Mouse (Mus musculus) CH12.LX (cell line): ENCODE data around the gene Trappc12. TPM values are rescaled to one million over a fixed set of nuclear protein-coding genes. Genes with fewer than 3 reads are reported as not detected.
"Not testable (repeated sequence)": the region's sequence is repeated elsewhere in the genome, so short reads cannot be mapped to it uniquely, and the experiment has no call there.

Source experiments
- DNase-seq: peaks from one replicate; pipeline ENCODE4 v3.0.0-alpha.2; 2013; ENCODE audit errors: extremely low read depth
- H3K27ac ChIP-seq: 2 replicates; pipeline ENCODE4 v1.5.1; 2012; ENCODE audit warnings: low read depth, mild to moderate bottlenecking, control low read depth, moderate library complexity; ENCODE audit not compliant: insufficient read depth
- H3K27me3 ChIP-seq: replicated peaks from 2 replicates; pipeline ENCODE3; 2012; ENCODE audit warnings: inconsistent platforms
- H3K36me3 ChIP-seq, 2 experiments: replicated peaks in 1 of 2; 2 replicates each; pipeline versions ENCODE3 to v1.6.1; 2012; ENCODE audit warnings: inconsistent platforms in 1 of 2, low read length in 1 of 2, mild to moderate bottlenecking in 1 of 2, mixed read lengths in 1 of 2, moderate library complexity in 1 of 2; ENCODE audit not compliant: control insufficient read depth in 1 of 2, insufficient read depth in 1 of 2
- H3K4me1 ChIP-seq, 2 experiments: 2 replicates each; pipeline ENCODE4 v1.6.1; 2012; ENCODE audit warnings: inconsistent platforms in 1 of 2, moderate library complexity in 1 of 2; ENCODE audit not compliant: insufficient read depth in 2 of 2, control insufficient read depth in 1 of 2
- H3K4me2 ChIP-seq: 2 replicates; pipeline ENCODE4 v1.6.1; 2012; ENCODE audit warnings: low read depth, mild to moderate bottlenecking, control low read depth; ENCODE audit not compliant: poor library complexity, insufficient read depth, severe bottlenecking
- H3K4me3 ChIP-seq, 3 experiments: fragments of 150-350 bp in 1 of 3; sonication (generic) in 1 of 3; replicated peaks in 1 of 3; 2 replicates each; pipeline versions ENCODE3 to v1.5.1; 2011 to 2012; ENCODE audit warnings: low read depth in 2 of 3, low read length in 2 of 3, mild to moderate bottlenecking in 2 of 3, moderate library complexity in 2 of 3, control low read depth in 1 of 3, improper control_type of control experiment in 1 of 3, inconsistent platforms in 1 of 3, mixed read lengths in 1 of 3; ENCODE audit not compliant: poor library complexity in 1 of 3
- H3K79me2 ChIP-seq: replicated peaks from 2 replicates; pipeline ENCODE4 v1.6.1; 2012; ENCODE audit warnings: mild to moderate bottlenecking, moderate library complexity; ENCODE audit not compliant: control insufficient read depth, poor library complexity, insufficient read depth, severe bottlenecking; ENCODE audit errors: extremely low read depth
- H3K9ac ChIP-seq: 2 replicates; pipeline ENCODE4 v1.6.1; 2012; ENCODE audit warnings: low read depth, mild to moderate bottlenecking, control low read depth, moderate library complexity; ENCODE audit not compliant: insufficient read depth
- H3K9me3 ChIP-seq: replicated peaks from 2 replicates; pipeline ENCODE3; 2012; ENCODE audit warnings: low read length, inconsistent platforms, mixed read lengths
- CHD1 ChIP-seq: IDR thresholded peaks from 2 replicates; pipeline ENCODE4 v1.6.1; 2012; ENCODE audit warnings: low read depth, low read length, improper control_type of control experiment, inconsistent platforms
- CTCF ChIP-seq, 2 experiments: IDR thresholded peaks in 1 of 2; conservative IDR thresholded peaks in 1 of 2; 2 replicates each; pipeline ENCODE4 v1.5.1; 2011 to 2012; ENCODE audit warnings: low read depth in 2 of 2, low read length in 2 of 2, improper control_type of control experiment in 1 of 2, inconsistent platforms in 1 of 2, mild to moderate bottlenecking in 1 of 2, moderate library complexity in 1 of 2
- ELF1 ChIP-seq: IDR thresholded peaks from 2 replicates; pipeline ENCODE4 v1.6.1; 2014; ENCODE audit warnings: low read depth, mild to moderate bottlenecking, inconsistent platforms, low read length, improper control_type of control experiment
- EP300 ChIP-seq: IDR thresholded peaks from 2 replicates; pipeline ENCODE4 v1.6.1; 2011; ENCODE audit warnings: low read length, improper control_type of control experiment
- ETS1 ChIP-seq: conservative IDR thresholded peaks from 2 replicates; pipeline ENCODE4 v1.6.1; 2012; ENCODE audit warnings: low read depth, mild to moderate bottlenecking, inconsistent platforms, low read length, improper control_type of control experiment, moderate library complexity
- GABPA ChIP-seq: IDR thresholded peaks from 2 replicates; pipeline ENCODE4 v1.6.1; 2012; ENCODE audit warnings: low read depth, low read length, improper control_type of control experiment, inconsistent platforms; ENCODE audit not compliant: insufficient replicate concordance
- HCFC1 ChIP-seq: IDR thresholded peaks from 2 replicates; pipeline ENCODE4 v1.6.1; 2012; ENCODE audit warnings: low read depth, mild to moderate bottlenecking, inconsistent platforms, low read length, improper control_type of control experiment
- JUN ChIP-seq: IDR thresholded peaks from 2 replicates; pipeline ENCODE4 v1.6.1; 2011; ENCODE audit warnings: low read depth, mild to moderate bottlenecking, low read length, improper control_type of control experiment, moderate library complexity; ENCODE audit not compliant: insufficient read depth
- JUND ChIP-seq: conservative IDR thresholded peaks from 2 replicates; pipeline ENCODE4 v1.6.1; 2011; ENCODE audit warnings: low read depth, low read length, improper control_type of control experiment
- MAFK ChIP-seq: IDR thresholded peaks from 2 replicates; pipeline ENCODE4 v1.6.1; 2011; ENCODE audit warnings: low read length, improper control_type of control experiment; ENCODE audit not compliant: insufficient replicate concordance
- MXI1 ChIP-seq: IDR thresholded peaks from 2 replicates; pipeline ENCODE4 v1.6.1; 2011; ENCODE audit warnings: mild to moderate bottlenecking, low read depth, low read length, improper control_type of control experiment
- MYC ChIP-seq: IDR thresholded peaks from 2 replicates; pipeline ENCODE4 v1.6.1; 2011; ENCODE audit warnings: low read depth, mild to moderate bottlenecking, improper control_type of control experiment, low read length
- NRF1 ChIP-seq: IDR thresholded peaks from 2 replicates; pipeline ENCODE4 v1.6.1; 2014; ENCODE audit warnings: low read depth, mild to moderate bottlenecking, inconsistent platforms, low read length, improper control_type of control experiment, moderate library complexity
- POLR2AphosphoS2 ChIP-seq: IDR thresholded peaks from 2 replicates; pipeline ENCODE4 v1.6.1; 2011; ENCODE audit warnings: low read depth, low read length, improper control_type of control experiment
- RAD21 ChIP-seq: IDR thresholded peaks from 2 replicates; pipeline ENCODE4 v1.6.1; 2011; ENCODE audit warnings: low read depth, mild to moderate bottlenecking, low read length, improper control_type of control experiment, moderate library complexity
- SIN3A ChIP-seq: IDR thresholded peaks from 2 replicates; pipeline ENCODE4 v1.6.1; 2012; ENCODE audit warnings: low read length, improper control_type of control experiment, inconsistent platforms
- TCF12 ChIP-seq: IDR thresholded peaks from 2 replicates; pipeline ENCODE4 v1.6.1; 2014; ENCODE audit warnings: low read depth, mild to moderate bottlenecking, inconsistent platforms, low read length, improper control_type of control experiment
- ZKSCAN1 ChIP-seq: IDR thresholded peaks from 2 replicates; pipeline ENCODE4 v1.6.1; 2012; ENCODE audit warnings: low read depth, inconsistent platforms, low read length, improper control_type of control experiment, borderline replicate concordance
- ZMIZ1 ChIP-seq: IDR thresholded peaks from 2 replicates; pipeline ENCODE4 v1.6.1; 2012; ENCODE audit warnings: low read depth, mild to moderate bottlenecking, inconsistent platforms, low read length, improper control_type of control experiment
- ZNF384 ChIP-seq: IDR thresholded peaks from 2 replicates; pipeline ENCODE4 v1.6.1; 2012; ENCODE audit warnings: low read depth, low read length, improper control_type of control experiment, inconsistent platforms
- dilution Hi-C: fragments of 300-500 bp; cut with MboI; formaldehyde crosslinking; loops from 2 replicates; pipeline ENCODE4 v1.14.3; 2020; ENCODE audit warnings: low sequenced_read_pairs; ENCODE audit not compliant: extremely low pct_unique_long_range_greater_than_20kb, extremely low pct_ligation_motif_present
- in situ Hi-C: fragments of 300-500 bp; cut with MboI; formaldehyde crosslinking; loops from 3 replicates; pipeline ENCODE4 v1.14.3; 2019; ENCODE audit warnings: low sequenced_read_pairs, low pct_ligation_motif_present, low pct_unique_long_range_greater_than_20kb, mixed read lengths
- polyA plus RNA-seq: library from polyadenylated mRNA; unstranded; fragments of >175 nt; gene quantifications from 2 replicates; pipeline ENCODE4 v1.2.1, GENCODE M21; 2012; ENCODE audit warnings: low read depth; ENCODE audit not compliant: insufficient read length
- total RNA-seq, 2 experiments: library from RNA; depleted of rRNA; stranded (reverse); fragments of 300-350 nt in 1 of 2; fragments of >200 nt in 1 of 2; gene quantifications; 2 replicates each; pipeline ENCODE4 v1.2.3; 2012 to 2014

Trappc12 gene
- total and polyA plus RNA-seq, 3 experiments, result 26.7 to 33.9 (median 28.9) TPM

- dilution Hi-C loops, result no loop called here
- Histone ChIP-seq H3K36me3 (peaks cover 47 to 84% of the 10 kb centered on the region in 2 experiments), H3K4me1 (no peaks in the 10 kb centered on the region), H3K4me3 (no peak overlapping the region), H3K9me3 (peaks cover 6% of the 10 kb centered on the region), H3K79me2 (peaks cover 2% of the 10 kb centered on the region; the same call in 1 of the 2 replicates), H3K4me2 (no peak overlapping the region), H3K27me3 (no peaks in the 10 kb centered on the region), H3K27ac (no peak overlapping the region), H3K9ac (no peak overlapping the region)
- TF ChIP-seq ZKSCAN1 (no peak), ELF1 (no peak), GABPA (no peak), JUND (no peak), ZNF384 (no peak), ZMIZ1 (no peak), CHD1 (no peak), CTCF (conservative IDR thresholded peaks at IDR 0.05 in 1 of 2, IDR thresholded peaks at IDR 0.05 in 1 of 2; ENCODE audit: low read depth in 2 of 2, low read length in 2 of 2) (no peak), JUN (no peak), MYC (no peak), MAFK (no peak), ETS1 (no peak), SIN3A (no peak), NRF1 (no peak), EP300 (no peak), MXI1 (no peak), TCF12 (no peak), HCFC1 (no peak), RAD21 (no peak), POLR2AphosphoS2 (no peak)
- DNase-seq, result no peak
- in situ Hi-C loops, result no loop called here
Measured at GRCm38 (mm10) chr12:28734271-28734670, 16.0 kb downstream of the Trappc12 start.

- in situ Hi-C loops, DNase-seq, H3K4me1 ChIP-seq, H3K9ac ChIP-seq, H3K9me3 ChIP-seq, dilution Hi-C loops, H3K4me2 ChIP-seq, H3K27me3 ChIP-seq, H3K27ac ChIP-seq, H3K79me2 ChIP-seq, H3K4me3 ChIP-seq: not testable (repeated sequence)
- H3K36me3 ChIP-seq, result peaks cover 51 to 82% of the 10 kb centered on the region in 2 experiments
Measured at GRCm38 (mm10) chr12:28733520-28734245, 16.6 kb downstream of the Trappc12 start.
